Mouse (Mus musculus) erythroblast, adult 5-6 weeks (primary cell): ENCODE data around the gene Olfr922. TPM values are rescaled to one million over a fixed set of nuclear protein-coding genes. Genes with fewer than 3 reads are reported as not detected.

Experiments
- ATAC-seq: replicated peaks from 2 replicates; pipeline ENCODE4 v1.8.0; 2016; ENCODE audit warnings: moderate number of reproducible peaks, mild to moderate bottlenecking, moderate TSS enrichment, inconsistent platforms; ENCODE audit not compliant: poor library complexity, low FRiP score, severe bottlenecking
- total RNA-seq, 2 experiments: library from RNA; stranded (forward) in 1 of 2; stranded (reverse) in 1 of 2; fragments of 150-400 nt in 1 of 2; fragments of 200-764, 138-1000 nt in 1 of 2; gene quantifications; 2 replicates each; pipeline versions ENCODE4 v1.2.3 to v1.2.4; 2015 to 2017; ENCODE audit warnings: low replicate concordance in 2 of 2

Olfr922 gene
- total RNA-seq (2015; ENCODE audit: low replicate concordance) (not detected in 2 replicates), total RNA-seq (2017; ENCODE audit: low replicate concordance) (not detected in 2 replicates)

GRCm38 (mm10) chr9:38814314-38814713 lies at the start of gene Olfr922:
Olfr922 (plus strand) TSS chr9:38814614.
- no peak for ATAC-seq

GRCm38 (mm10) chr9:38772768-38773167 lies 41.6 kb upstream of the Olfr922 start, which contains the start of gene Olfr921:
Olfr921 (plus strand) TSS chr9:38773068.
- ATAC-seq: no peak

- ATAC-seq: no peak
Observed at GRCm38 (mm10) chr9:38792689-38793088, 21.7 kb upstream of the Olfr922 start.

- no peak for ATAC-seq
Observed at GRCm38 (mm10) chr9:38805696-38806095, 8.7 kb upstream of the Olfr922 start.

- no peak for ATAC-seq
Observed at GRCm38 (mm10) chr9:38815458-38815986, 1.1 kb downstream of the Olfr922 start.

GRCm38 (mm10) chr9:38826245-38826644 lies 11.8 kb downstream of the Olfr922 start, which contains the start of gene Olfr923:
Olfr923 (plus strand) TSS chr9:38826545.
- no peak for ATAC-seq

- no peak for ATAC-seq
Observed at GRCm38 (mm10) chr9:38833027-38833426, 18.6 kb downstream of the Olfr922 start.

- no peak for ATAC-seq
Observed at GRCm38 (mm10) chr9:38844149-38844548, 29.7 kb downstream of the Olfr922 start, which contains the start of gene Olfr924. Olfr924 (plus strand) TSS chr9:38844449.

- ATAC-seq: no peak
Observed at GRCm38 (mm10) chr9:38854760-38855159, 40.3 kb downstream of the Olfr922 start, which contains the start of gene Olfr26. Olfr26 (plus strand) TSS chr9:38855060.

Other genes with a start within 250 kb of the Olfr922 start
- gene Olfr912, start 234.4 kb upstream of the Olfr922 start, total RNA-seq (2015; ENCODE audit: low replicate concordance): not detected in 2 replicates
- not detected in 2 replicates for gene Olfr912, start 234.4 kb upstream of the Olfr922 start, total RNA-seq (2017; ENCODE audit: low replicate concordance)
- gene Olfr913, start 221.9 kb upstream of the Olfr922 start, total RNA-seq (2015; ENCODE audit: low replicate concordance): not detected in 2 replicates
- gene Olfr913, start 221.9 kb upstream of the Olfr922 start, total RNA-seq (2017; ENCODE audit: low replicate concordance): not detected in 2 replicates
- not detected in 2 replicates for gene Olfr914, start 209.5 kb upstream of the Olfr922 start, total RNA-seq (2015; ENCODE audit: low replicate concordance)
- gene Olfr914, start 209.5 kb upstream of the Olfr922 start, total RNA-seq (2017; ENCODE audit: low replicate concordance): not detected in 2 replicates
- not detected in 2 replicates for gene Olfr916, start 154.7 kb upstream of the Olfr922 start, total RNA-seq (2015; ENCODE audit: low replicate concordance)
- not detected in 2 replicates for gene Olfr916, start 154.7 kb upstream of the Olfr922 start, total RNA-seq (2017; ENCODE audit: low replicate concordance)
- not detected in 2 replicates for gene Olfr917, start 148.8 kb upstream of the Olfr922 start, total RNA-seq (2015; ENCODE audit: low replicate concordance)
- gene Olfr917, start 148.8 kb upstream of the Olfr922 start, total RNA-seq (2017; ENCODE audit: low replicate concordance): not detected in 2 replicates
- gene Olfr918, start 140.0 kb upstream of the Olfr922 start, total RNA-seq (2015; ENCODE audit: low replicate concordance): not detected in 2 replicates
- gene Olfr918, start 140.0 kb upstream of the Olfr922 start, total RNA-seq (2017; ENCODE audit: low replicate concordance): not detected in 2 replicates
- gene Olfr919, start 110.9 kb upstream of the Olfr922 start, total RNA-seq (2015; ENCODE audit: low replicate concordance): not detected in 2 replicates
- gene Olfr919, start 110.9 kb upstream of the Olfr922 start, total RNA-seq (2017; ENCODE audit: low replicate concordance): not detected in 2 replicates
- 24.4 and 37.2 TPM in 2 replicates for gene Vwa5a, start 96.3 kb upstream of the Olfr922 start, total RNA-seq (2015; ENCODE audit: low replicate concordance)
- 38.8 and 52.7 TPM in 2 replicates for gene Vwa5a, start 96.3 kb upstream of the Olfr922 start, total RNA-seq (2017; ENCODE audit: low replicate concordance)
- not detected in 2 replicates for gene Olfr920, start 62.3 kb upstream of the Olfr922 start, total RNA-seq (2015; ENCODE audit: low replicate concordance)
- 0.28 TPM in 1 of 2 replicates, not detected in the other for gene Olfr920, start 62.3 kb upstream of the Olfr922 start, total RNA-seq (2017; ENCODE audit: low replicate concordance)
- not detected in 2 replicates for gene Olfr921, start 41.5 kb upstream of the Olfr922 start, total RNA-seq (2015; ENCODE audit: low replicate concordance)
- gene Olfr921, start 41.5 kb upstream of the Olfr922 start, total RNA-seq (2017; ENCODE audit: low replicate concordance): not detected in 2 replicates
- not detected in 2 replicates for gene Olfr923, start 11.9 kb downstream of the Olfr922 start, total RNA-seq (2015; ENCODE audit: low replicate concordance)
- gene Olfr923, start 11.9 kb downstream of the Olfr922 start, total RNA-seq (2017; ENCODE audit: low replicate concordance): not detected in 2 replicates
- gene Olfr924, start 29.8 kb downstream of the Olfr922 start, total RNA-seq (2015; ENCODE audit: low replicate concordance): not detected in 2 replicates
- gene Olfr924, start 29.8 kb downstream of the Olfr922 start, total RNA-seq (2017; ENCODE audit: low replicate concordance): 0.28 TPM in 1 of 2 replicates, not detected in the other
- gene Olfr26, start 40.4 kb downstream of the Olfr922 start, total RNA-seq (2015; ENCODE audit: low replicate concordance): not detected in 2 replicates
- not detected in 2 replicates for gene Olfr26, start 40.4 kb downstream of the Olfr922 start, total RNA-seq (2017; ENCODE audit: low replicate concordance)
- not detected in 2 replicates for gene Olfr926, start 62.5 kb downstream of the Olfr922 start, total RNA-seq (2015; ENCODE audit: low replicate concordance)
- not detected in 2 replicates for gene Olfr926, start 62.5 kb downstream of the Olfr922 start, total RNA-seq (2017; ENCODE audit: low replicate concordance)
- not detected in 2 replicates for gene Olfr930, start 115.2 kb downstream of the Olfr922 start, total RNA-seq (2015; ENCODE audit: low replicate concordance)
- gene Olfr930, start 115.2 kb downstream of the Olfr922 start, total RNA-seq (2017; ENCODE audit: low replicate concordance): not detected in 2 replicates
- gene Olfr933, start 157.7 kb downstream of the Olfr922 start, total RNA-seq (2015; ENCODE audit: low replicate concordance): not detected in 2 replicates
- gene Olfr933, start 157.7 kb downstream of the Olfr922 start, total RNA-seq (2017; ENCODE audit: low replicate concordance): 1.1 TPM in 1 of 2 replicates, not detected in the other
- gene Olfr934, start 173.7 kb downstream of the Olfr922 start, total RNA-seq (2015; ENCODE audit: low replicate concordance): not detected in 2 replicates
- 0.70 TPM in 1 of 2 replicates, not detected in the other for gene Olfr934, start 173.7 kb downstream of the Olfr922 start, total RNA-seq (2017; ENCODE audit: low replicate concordance)
- gene Olfr935, start 185.1 kb downstream of the Olfr922 start, total RNA-seq (2015; ENCODE audit: low replicate concordance): not detected in 2 replicates
- gene Olfr935, start 185.1 kb downstream of the Olfr922 start, total RNA-seq (2017; ENCODE audit: low replicate concordance): not detected in 2 replicates
- gene Olfr146, start 208.8 kb downstream of the Olfr922 start, total RNA-seq (2015; ENCODE audit: low replicate concordance): not detected in 2 replicates
- gene Olfr146, start 208.8 kb downstream of the Olfr922 start, total RNA-seq (2017; ENCODE audit: low replicate concordance): not detected in 2 replicates